Mouse (Mus musculus): Measurements from ENCODE around the gene Gm45015.
"Not testable (repeated sequence)": the region's sequence is repeated elsewhere in the genome, so short reads cannot be mapped to it uniquely, and the experiment has no call there.

Gene Gm45015

GRCm38 (mm10) chrX:73336740-73337139 is at the start of gene Gm45015:
Gm45015 (minus strand) TSS chrX:73336840.
- no peak for DNase-seq (ENCODE audit: extremely low spot score, low read depth, low spot score)

- no peak for DNase-seq (ENCODE audit: extremely low spot score, low read depth, low spot score)
Measured at GRCm38 (mm10) chrX:73384924-73385323, 48.3 kb upstream of the Gm45015 start.

- DNase-seq (ENCODE audit: extremely low spot score, low read depth, low spot score), result no peak
Measured at GRCm38 (mm10) chrX:73384419-73384818, 47.8 kb upstream of the Gm45015 start.

DNA sequence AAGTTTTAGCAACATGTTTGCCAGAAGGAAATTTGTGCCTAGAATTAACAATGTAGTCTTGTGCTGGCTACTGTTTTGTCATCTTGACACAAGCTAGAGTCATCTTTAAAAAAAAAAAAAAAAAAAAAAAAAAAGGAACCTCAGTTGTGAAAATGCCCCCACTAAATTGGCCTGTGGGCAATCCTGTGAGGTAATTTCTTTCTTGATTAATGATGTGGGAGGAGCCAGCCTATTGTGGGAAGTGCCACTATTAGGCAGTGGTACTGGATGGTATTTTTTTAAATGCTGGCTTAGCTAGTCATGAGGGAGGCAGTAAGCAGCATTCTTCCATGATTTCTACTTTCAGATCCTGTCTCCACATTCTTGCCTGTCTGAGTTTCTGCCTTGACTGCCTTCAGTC is 26.7 kb upstream of the Gm45015 start:
- DNase-seq (ENCODE audit: extremely low spot score, low read depth, low spot score), result no peak

DNA sequence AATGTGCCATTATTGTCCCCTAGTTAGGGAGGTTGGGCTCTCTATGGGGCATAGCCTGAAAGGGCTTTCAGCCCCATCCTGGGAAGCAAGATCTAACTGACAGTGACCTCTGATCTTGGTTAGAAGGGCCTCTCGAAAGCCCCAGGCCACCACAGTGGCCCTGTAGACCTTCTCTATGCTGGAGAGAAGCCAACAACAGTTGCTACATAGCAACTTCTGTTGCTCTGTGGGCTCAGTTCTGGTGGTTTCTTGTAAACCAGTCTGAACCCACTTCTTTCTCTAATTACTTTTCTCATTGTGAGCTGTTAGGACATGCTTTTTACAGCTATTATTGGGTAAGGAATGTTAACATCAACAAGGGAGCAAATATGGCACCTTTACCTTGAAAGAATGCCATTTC is 20.1 kb upstream of the Gm45015 start:
- no peak for DNase-seq (ENCODE audit: extremely low spot score, low read depth, low spot score)

DNA sequence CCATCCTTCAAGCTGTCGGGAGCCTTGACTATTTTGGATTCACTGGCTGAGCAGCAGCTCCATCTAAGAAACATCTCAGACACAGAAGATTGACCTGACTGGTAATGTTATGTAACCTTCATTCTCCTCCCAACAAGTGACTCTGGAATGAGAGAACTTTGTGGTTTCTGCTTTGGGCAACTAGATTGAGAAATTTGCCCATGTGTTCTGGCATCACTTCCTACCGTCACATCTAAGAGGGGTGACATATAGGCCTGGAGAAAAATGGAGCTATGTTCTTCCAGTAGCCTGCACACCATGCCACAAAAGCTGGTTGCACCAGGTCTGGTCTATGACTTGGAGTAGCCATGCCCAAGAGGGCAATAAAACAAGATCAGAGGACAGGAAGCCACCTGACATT is 19.5 kb upstream of the Gm45015 start:
- DNase-seq (ENCODE audit: extremely low spot score, low read depth, low spot score), result no peak

DNA sequence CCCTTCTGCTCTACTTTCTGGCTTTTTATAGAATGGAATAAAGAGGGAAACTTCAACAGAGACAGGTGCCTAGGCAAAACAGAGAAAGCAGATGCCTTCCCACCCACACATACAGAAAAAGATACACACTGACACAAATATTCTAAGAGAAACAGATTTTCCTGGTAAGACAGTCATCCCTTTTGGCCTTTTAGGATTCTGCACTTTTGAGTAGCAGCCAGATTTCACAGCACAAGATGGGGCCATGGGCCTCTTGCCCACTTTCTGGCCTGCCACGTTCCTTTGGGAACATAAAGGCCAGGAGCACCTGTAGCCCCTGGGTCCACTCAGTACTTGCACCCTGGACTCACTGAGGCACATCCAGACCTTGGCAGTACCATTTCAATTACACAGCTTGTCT is 7.7 kb upstream of the Gm45015 start:
- DNase-seq (ENCODE audit: extremely low spot score, low read depth, low spot score), result no peak

DNA sequence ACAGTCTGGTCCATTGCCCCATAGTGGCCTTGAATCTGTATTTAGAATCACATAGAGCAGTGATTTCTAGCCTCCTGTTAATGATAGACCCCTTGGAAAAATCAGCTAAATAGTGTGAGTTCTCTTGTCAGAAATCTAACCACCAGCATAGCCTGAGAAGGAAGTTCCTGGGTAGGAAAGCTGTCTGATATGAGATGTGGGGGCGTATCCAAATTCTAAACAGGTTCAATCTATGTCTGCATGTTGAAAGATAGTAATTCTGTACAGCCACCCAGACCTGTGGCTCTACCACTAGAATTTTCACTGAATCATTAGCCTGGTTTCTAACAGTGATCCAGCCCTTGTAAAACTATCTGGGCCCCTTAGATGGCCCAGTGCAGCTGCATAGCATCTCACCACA is 7.2 kb upstream of the Gm45015 start:
- no peak for DNase-seq (ENCODE audit: extremely low spot score, low read depth, low spot score)

DNA sequence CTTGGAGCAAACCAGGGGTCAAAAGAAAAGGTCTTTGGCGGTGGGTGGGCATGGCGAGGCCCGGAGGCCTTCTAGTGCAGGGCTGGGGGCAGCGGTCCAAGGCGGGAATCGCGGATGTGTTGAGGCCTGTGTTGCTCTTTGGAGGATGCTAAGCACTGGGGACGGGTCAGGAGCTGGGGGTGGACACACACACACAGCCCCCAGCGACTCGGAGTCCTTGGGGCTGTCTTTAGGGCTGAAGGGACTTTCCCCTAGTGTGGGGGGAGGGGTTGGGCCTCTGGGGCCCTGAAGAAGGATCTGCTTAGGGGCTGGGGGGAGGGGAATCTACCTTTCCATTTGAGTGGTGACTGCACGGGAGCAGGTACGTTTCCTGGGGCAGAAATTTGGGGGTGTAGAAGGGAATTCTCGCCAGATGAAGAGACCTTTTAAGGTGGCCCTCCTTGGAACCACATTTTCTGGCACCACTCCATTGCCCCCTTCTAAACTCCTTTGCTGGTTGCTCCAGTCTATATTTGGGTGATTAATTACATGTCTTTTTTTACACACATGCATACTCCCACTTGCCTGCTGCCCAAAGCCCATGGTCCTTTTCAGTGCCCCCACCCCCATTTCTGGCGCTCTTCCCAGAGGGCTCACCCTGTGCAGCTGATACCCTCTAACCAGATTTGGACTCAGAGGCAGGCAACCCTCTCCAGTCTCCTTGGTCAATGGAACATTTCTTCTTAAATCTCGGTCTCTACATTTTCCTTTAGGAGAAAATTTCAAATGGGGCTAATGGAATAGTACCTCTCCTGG is 6.5 kb upstream of the Gm45015 start:
- no peak for DNase-seq (ENCODE audit: extremely low spot score, low read depth, low spot score)

DNA sequence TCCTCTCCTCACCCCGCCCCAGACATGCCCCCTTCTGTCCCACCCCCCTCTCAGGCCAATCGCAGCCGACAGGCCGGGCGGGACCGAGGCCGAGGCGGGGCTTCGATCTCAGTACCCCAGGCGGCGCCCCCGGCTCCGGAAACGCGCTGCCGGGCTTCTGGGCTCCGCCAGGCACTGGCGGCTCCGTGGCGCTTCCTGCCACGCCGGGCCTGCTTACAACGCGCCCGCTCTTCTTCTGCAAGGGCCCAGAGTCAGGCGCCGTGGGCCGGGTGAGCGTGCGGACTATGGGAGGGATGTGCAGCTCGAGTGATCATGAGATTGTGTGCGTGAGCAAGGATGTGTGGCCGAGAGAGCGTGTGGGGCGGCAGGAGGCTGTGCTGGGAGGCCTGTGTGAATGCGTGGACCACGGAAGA is 5.8 kb upstream of the Gm45015 start, which contains the start of gene Zfp275:
Gene Zfp275, plus strand, starts transcription at position 139 of the 413 bp plus-strand sequence.
- DNase-seq (ENCODE audit: extremely low spot score, low read depth, low spot score), result peak; percentile 5

GRCm38 (mm10) chrX:73342068-73342467 is 5.4 kb upstream of the Gm45015 start:
- DNase-seq (ENCODE audit: extremely low spot score, low read depth, low spot score), result no peak

GRCm38 (mm10) chrX:73341473-73341872 is 4.8 kb upstream of the Gm45015 start:
- no peak for DNase-seq (ENCODE audit: extremely low spot score, low read depth, low spot score)

- DNase-seq (ENCODE audit: extremely low spot score, low read depth, low spot score), result no peak
Measured at GRCm38 (mm10) chrX:73333548-73333947, 3.1 kb downstream of the Gm45015 start.

DNA sequence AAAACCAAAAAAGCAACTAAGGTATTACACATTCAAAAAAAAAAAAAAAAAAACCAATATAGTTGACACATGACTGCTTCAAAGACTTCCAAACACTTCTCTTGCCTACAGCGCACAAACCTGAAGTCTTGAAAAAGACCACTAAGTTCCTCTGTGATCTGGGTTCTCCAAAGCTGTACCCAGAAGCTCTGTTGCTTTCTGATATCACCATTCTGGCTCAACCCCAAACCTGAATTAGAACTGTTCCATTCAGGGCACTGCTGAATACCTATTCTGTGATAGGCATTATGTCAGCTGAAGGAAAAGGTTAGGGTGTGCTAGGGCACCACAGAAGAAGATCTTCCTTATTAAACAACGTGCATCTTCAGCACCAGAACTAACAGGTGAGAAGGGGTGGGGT is 9.4 kb downstream of the Gm45015 start:
- DNase-seq (ENCODE audit: extremely low spot score, low read depth, low spot score), result no peak

DNA sequence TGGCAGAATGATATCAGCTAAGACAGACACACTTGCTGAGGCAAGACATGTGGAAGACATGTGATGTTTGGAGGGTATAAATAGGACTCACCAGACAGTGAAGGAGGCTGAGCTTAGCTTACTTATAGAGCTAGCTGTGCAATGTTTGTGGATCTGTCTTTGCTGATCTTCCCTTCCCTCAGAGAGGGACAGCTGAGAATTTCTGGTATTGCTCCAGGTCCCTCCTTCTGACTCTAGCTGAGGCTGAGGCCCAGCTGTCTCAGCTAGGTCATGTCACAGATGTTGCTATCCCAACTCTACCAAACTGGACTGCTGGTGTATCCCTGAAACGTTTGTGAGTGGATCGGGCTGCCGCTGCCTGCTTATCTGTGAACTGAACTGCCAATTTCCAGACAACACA is 15.6 kb downstream of the Gm45015 start:
- DNase-seq (ENCODE audit: extremely low spot score, low read depth, low spot score), result no peak

- DNase-seq (ENCODE audit: extremely low spot score, low read depth, low spot score), result no peak
Measured at GRCm38 (mm10) chrX:73312522-73312921, 24.1 kb downstream of the Gm45015 start.

GRCm38 (mm10) chrX:73295745-73296144 is 40.9 kb downstream of the Gm45015 start:
- DNase-seq (ENCODE audit: extremely low spot score, low read depth, low spot score), result not testable (repeated sequence)

DNA sequence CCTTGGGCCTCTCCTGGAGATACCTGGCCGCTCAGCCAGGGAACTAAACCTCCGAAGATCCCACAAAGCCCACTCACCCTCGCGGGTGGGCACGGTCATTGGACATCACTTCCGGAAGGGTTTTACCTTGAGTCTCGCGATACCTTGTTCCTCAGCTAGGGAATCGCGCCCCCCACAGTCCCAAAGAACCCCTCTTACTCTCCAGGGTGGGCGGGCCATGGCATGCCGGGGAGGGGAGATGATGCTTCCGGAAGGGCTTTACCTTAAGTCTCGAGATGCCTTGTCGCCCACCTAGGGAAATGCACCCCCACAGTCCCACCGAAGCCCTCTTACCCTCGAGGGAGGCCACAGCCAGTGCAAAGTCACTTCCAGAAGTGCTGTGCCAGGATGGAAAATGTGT is 43.8 kb downstream of the Gm45015 start, which contains the start of the genes Xlr5a and Xlr5c:
Gene Xlr5a, minus strand, starts transcription at position 101 of the 400 bp plus-strand sequence.
Gene Xlr5c, minus strand, starts transcription at position 101 of the 400 bp plus-strand sequence.
- not testable (repeated sequence) for DNase-seq (ENCODE audit: extremely low spot score, low read depth, low spot score)
